Mouse (Mus musculus) megakaryocyte progenitor cell, adult 5-6 weeks (primary cell): ENCODE results near the gene Cdh15. TPM values are rescaled to one million over a fixed set of nuclear protein-coding genes. Genes with fewer than 3 reads are reported as not detected.

Source experiments
- total RNA-seq, 2 experiments: library from RNA; stranded (forward) in 1 of 2; stranded (reverse) in 1 of 2; fragments of 157-497, 149-512 nt in 1 of 2; fragments of 200-1000 nt in 1 of 2; gene quantifications; 2 replicates each; pipeline versions ENCODE4 v1.2.3 to v1.2.4; 2015 to 2017

The Cdh15 gene
- total RNA-seq, 2 experiments from 2014 or later, result not detected

Other genes starting within 250 kb of the Cdh15 start
- 30.3 and 31.8 TPM in 2 replicates for gene Galns, start 236.5 kb upstream of the Cdh15 start, total RNA-seq (2015)
- 32.2 and 33.1 TPM in 2 replicates for gene Galns, start 236.5 kb upstream of the Cdh15 start, total RNA-seq (2017)
- 41.5 and 52.4 TPM in 2 replicates for gene Trappc2l, start 236.3 kb upstream of the Cdh15 start, total RNA-seq (2015)
- gene Trappc2l, start 236.3 kb upstream of the Cdh15 start, total RNA-seq (2017), result 18.0 and 27.9 TPM in 2 replicates
- gene Pabpn1l, start 225.2 kb upstream of the Cdh15 start, total RNA-seq (2015), result 0.12 TPM in 1 of 2 replicates, not detected in the other
- not detected in 2 replicates for gene Pabpn1l, start 225.2 kb upstream of the Cdh15 start, total RNA-seq (2017)
- gene Cbfa2t3, start 148.9 kb upstream of the Cdh15 start, total RNA-seq (2015), result 19.6 and 20.7 TPM in 2 replicates
- 11.8 and 12.3 TPM in 2 replicates for gene Cbfa2t3, start 148.9 kb upstream of the Cdh15 start, total RNA-seq (2017)
- gene Acsf3, start 72.5 kb upstream of the Cdh15 start, total RNA-seq (2015), result 4.5 and 5.5 TPM in 2 replicates
- gene Acsf3, start 72.5 kb upstream of the Cdh15 start, total RNA-seq (2017), result 5.7 and 6.6 TPM in 2 replicates
- gene Ankrd11, start 194.3 kb downstream of the Cdh15 start, total RNA-seq (2015), result 76.4 and 79.6 TPM in 2 replicates
- 69.2 and 72.6 TPM in 2 replicates for gene Ankrd11, start 194.3 kb downstream of the Cdh15 start, total RNA-seq (2017)
- gene Spg7, start 215.0 kb downstream of the Cdh15 start, total RNA-seq (2015), result 33.1 and 49.6 TPM in 2 replicates
- gene Spg7, start 215.0 kb downstream of the Cdh15 start, total RNA-seq (2017), result 61.1 and 74.1 TPM in 2 replicates